Mouse (Mus musculus) cerebellum, adult 2 months (tissue): ENCODE results near the gene Mapk13.

Experiments
- CTCF ChIP-seq: fragments of 200-500 bp; IDR thresholded peaks from 2 replicates; pipeline ENCODE4 v1.5.1; 2011; ENCODE audit warnings: low read depth, mild to moderate bottlenecking, control low read depth, low read length, moderate library complexity, borderline replicate concordance; ENCODE audit not compliant: insufficient read depth
- POLR2A ChIP-seq: fragments of 200-500 bp; IDR thresholded peaks from 2 replicates; pipeline ENCODE4 v1.6.1; 2011; ENCODE audit warnings: low read length, control low read depth, borderline replicate concordance; ENCODE audit not compliant: insufficient read depth

- TF ChIP-seq CTCF (no peak), POLR2A (no peak)
Measured at GRCm38 (mm10) chr17:28725783-28726182, 43.3 kb upstream of the Mapk13 start, which contains the start of gene AC170998.1.
